Mouse (Mus musculus): ENCODE data around the gene Xrcc5. TPM values are rescaled to one million over a fixed set of nuclear protein-coding genes. Genes with fewer than 3 reads are reported as not detected.

The Xrcc5 gene
- polyA plus RNA-seq, 1 experiment from 2014 or later, result 10.3 TPM

DNA sequence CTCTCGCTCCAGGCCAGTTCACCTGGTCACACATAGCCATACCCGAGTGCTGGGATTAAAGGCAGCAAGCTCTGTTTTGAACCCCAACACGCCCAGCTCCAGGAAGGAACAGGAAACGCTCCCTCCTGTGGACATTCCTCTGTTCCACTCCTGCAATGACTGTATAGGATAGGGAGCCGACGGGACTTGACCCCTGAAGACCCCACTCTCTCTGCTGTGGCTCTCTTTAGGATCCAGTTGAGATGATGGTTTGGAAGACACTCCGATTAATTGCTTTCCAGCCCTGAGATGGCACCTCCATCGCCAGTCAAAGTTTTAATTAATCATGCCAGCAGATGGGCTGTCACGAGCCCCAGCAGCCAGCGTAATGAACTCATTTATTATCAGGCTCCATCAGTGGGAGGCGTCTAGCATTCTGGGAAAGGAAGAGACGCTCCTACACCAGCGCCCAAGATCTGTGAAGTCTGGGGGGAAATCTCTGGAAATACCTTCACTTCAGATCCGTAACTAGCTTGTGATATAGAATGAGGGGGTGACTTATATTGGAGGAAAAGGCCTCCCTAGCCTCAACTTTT lies 99.4 kb downstream of the Xrcc5 start:
- no peaks in the 10 kb centered on the region for H3K36me3 ChIP-seq (replicated peaks; ENCODE audit: insufficient read depth, low read length)
- H3K27me3 ChIP-seq (ENCODE audit: insufficient read depth, low read length), result no peaks in the 10 kb centered on the region
- no peak overlapping the region for H3K4me3 ChIP-seq (ENCODE audit: low read depth, low read length)
- H3K4me2 ChIP-seq (ENCODE audit: low read depth, low read length), result no peak overlapping the region
- no peaks in the 10 kb centered on the region for H3K9me3 ChIP-seq (ENCODE audit: low read length)
- WGBS (ENCODE audit: insufficient replicate concordance), result 72% methylated on average over 14 of the region's 14 CpGs
- DNase-seq (no peak), ATAC-seq (no peak)
- H3K4me1 ChIP-seq (ENCODE audit: insufficient read depth), result no peaks in the 10 kb centered on the region
- H3K27ac ChIP-seq (ENCODE audit: low read depth), result no peak overlapping the region
- H3K9ac ChIP-seq (replicated peaks), result no peak overlapping the region
- no peak for TF ChIP-seq EP300 (IDR thresholded peaks at IDR 0.05; ENCODE audit: low read depth)
- no peak for TF ChIP-seq CTCF (IDR thresholded peaks at IDR 0.05; ENCODE audit: low read depth)

GRCm38 (mm10) chr1:72409936-72410335 lies 102.7 kb downstream of the Xrcc5 start:
- no peak for ATAC-seq
- Histone ChIP-seq H3K9me3 (ENCODE audit: low read length) (no peaks in the 10 kb centered on the region), H3K9ac (replicated peaks) (no peak overlapping the region), H3K4me1 (ENCODE audit: insufficient read depth) (no peaks in the 10 kb centered on the region), H3K4me3 (ENCODE audit: low read depth, low read length) (no peak overlapping the region), H3K27ac (ENCODE audit: low read depth) (no peak overlapping the region), H3K27me3 (ENCODE audit: insufficient read depth, low read length) (no peaks in the 10 kb centered on the region), H3K36me3 (replicated peaks; ENCODE audit: insufficient read depth, low read length) (no peaks in the 10 kb centered on the region), H3K4me2 (ENCODE audit: low read depth, low read length) (no peak overlapping the region)
- no peak for DNase-seq
- TF ChIP-seq EP300 (IDR thresholded peaks at IDR 0.05; ENCODE audit: low read depth) (no peak), CTCF (IDR thresholded peaks at IDR 0.05; ENCODE audit: low read depth) (no peak)
- WGBS (ENCODE audit: insufficient replicate concordance), result 78% methylated on average over 5 of the region's 5 CpGs

DNA sequence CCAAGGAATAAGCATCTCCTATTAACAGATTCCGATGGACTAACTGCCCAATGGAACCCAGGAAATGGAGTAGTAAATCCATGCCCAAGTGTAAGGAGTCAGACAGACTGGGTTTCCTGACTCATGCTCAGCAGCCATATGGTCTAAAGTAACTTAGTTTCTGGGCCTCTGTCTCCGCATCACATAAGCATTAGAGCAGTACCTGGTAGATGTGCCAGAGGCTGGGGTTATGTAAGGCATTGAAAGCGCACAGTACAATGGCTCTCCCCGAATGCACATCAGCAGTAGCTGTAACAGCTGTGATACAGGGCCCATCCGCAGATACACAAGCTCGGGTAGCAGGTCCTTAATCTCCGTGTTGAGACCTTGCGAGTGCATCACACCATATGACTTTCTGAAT lies 103.9 kb downstream of the Xrcc5 start:
- Histone ChIP-seq H3K4me2 (ENCODE audit: low read depth, low read length) (no peak overlapping the region), H3K9me3 (ENCODE audit: low read length) (no peaks in the 10 kb centered on the region), H3K27ac (ENCODE audit: low read depth) (no peak overlapping the region), H3K9ac (replicated peaks) (no peak overlapping the region), H3K4me1 (ENCODE audit: insufficient read depth) (no peaks in the 10 kb centered on the region), H3K4me3 (ENCODE audit: low read depth, low read length) (no peak overlapping the region), H3K36me3 (replicated peaks; ENCODE audit: insufficient read depth, low read length) (no peaks in the 10 kb centered on the region), H3K27me3 (ENCODE audit: insufficient read depth, low read length) (no peaks in the 10 kb centered on the region)
- ATAC-seq (no peak), DNase-seq (no peak)
- TF ChIP-seq EP300 (IDR thresholded peaks at IDR 0.05; ENCODE audit: low read depth), result no peak
- no peak for TF ChIP-seq CTCF (IDR thresholded peaks at IDR 0.05; ENCODE audit: low read depth)
- 83% methylated on average over 8 of the region's 8 CpGs for WGBS (ENCODE audit: insufficient replicate concordance)

DNA sequence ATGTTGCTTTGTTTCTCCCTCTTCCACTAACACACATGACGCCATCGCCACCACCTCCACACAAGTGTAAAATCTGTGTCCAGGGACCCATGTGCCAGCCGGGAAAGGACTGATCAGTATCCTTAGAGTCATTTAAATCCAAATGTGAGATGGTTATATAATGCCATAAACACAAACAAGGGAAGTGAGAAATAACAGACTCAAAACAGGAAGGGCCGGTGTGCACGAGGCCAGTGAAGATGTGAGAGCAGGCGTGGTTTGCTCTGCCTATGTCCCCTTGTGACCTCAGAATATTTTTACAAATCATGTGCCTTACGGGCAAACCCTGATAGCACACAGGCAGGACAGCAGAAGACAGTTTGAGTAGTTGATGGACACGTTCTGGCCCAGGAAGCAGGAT lies 106.0 kb downstream of the Xrcc5 start:
- Histone ChIP-seq H3K9me3 (ENCODE audit: low read length) (no peaks in the 10 kb centered on the region), H3K4me2 (ENCODE audit: low read depth, low read length) (no peak overlapping the region), H3K27ac (ENCODE audit: low read depth) (no peak overlapping the region), H3K36me3 (replicated peaks; ENCODE audit: insufficient read depth, low read length) (no peaks in the 10 kb centered on the region), H3K9ac (replicated peaks) (no peak overlapping the region), H3K4me1 (ENCODE audit: insufficient read depth) (no peaks in the 10 kb centered on the region), H3K4me3 (ENCODE audit: low read depth, low read length) (no peak overlapping the region), H3K27me3 (ENCODE audit: insufficient read depth, low read length) (no peaks in the 10 kb centered on the region)
- ATAC-seq (no peak), DNase-seq (no peak)
- 74% methylated on average over 8 of the region's 8 CpGs for WGBS (ENCODE audit: insufficient replicate concordance)
- no peak for TF ChIP-seq CTCF (IDR thresholded peaks at IDR 0.05; ENCODE audit: low read depth)
- TF ChIP-seq EP300 (IDR thresholded peaks at IDR 0.05; ENCODE audit: low read depth), result no peak

GRCm38 (mm10) chr1:72414133-72414532 lies 106.9 kb downstream of the Xrcc5 start:
- TF ChIP-seq EP300 (IDR thresholded peaks at IDR 0.05; ENCODE audit: low read depth) (no peak), CTCF (IDR thresholded peaks at IDR 0.05; ENCODE audit: low read depth) (no peak)
- Histone ChIP-seq H3K4me1 (ENCODE audit: insufficient read depth) (no peaks in the 10 kb centered on the region), H3K27ac (ENCODE audit: low read depth) (no peak overlapping the region), H3K9me3 (ENCODE audit: low read length) (no peaks in the 10 kb centered on the region), H3K27me3 (ENCODE audit: insufficient read depth, low read length) (no peaks in the 10 kb centered on the region), H3K36me3 (replicated peaks; ENCODE audit: insufficient read depth, low read length) (no peaks in the 10 kb centered on the region), H3K9ac (replicated peaks) (no peak overlapping the region), H3K4me3 (ENCODE audit: low read depth, low read length) (no peak overlapping the region), H3K4me2 (ENCODE audit: low read depth, low read length) (no peak overlapping the region)
- ATAC-seq, result no peak
- 71% methylated on average over 8 of the region's 8 CpGs for WGBS (ENCODE audit: insufficient replicate concordance)
- DNase-seq, result no peak

GRCm38 (mm10) chr1:72414561-72415253 lies 107.5 kb downstream of the Xrcc5 start:
- ATAC-seq (no peak), DNase-seq (no peak)
- TF ChIP-seq CTCF (IDR thresholded peaks at IDR 0.05; ENCODE audit: low read depth) (no peak), EP300 (IDR thresholded peaks at IDR 0.05; ENCODE audit: low read depth) (no peak)
- no peaks in the 10 kb centered on the region for H3K4me1 ChIP-seq (ENCODE audit: insufficient read depth)
- no peak overlapping the region for H3K4me3 ChIP-seq (ENCODE audit: low read depth, low read length)
- no peak overlapping the region for H3K4me2 ChIP-seq (ENCODE audit: low read depth, low read length)
- no peaks in the 10 kb centered on the region for H3K27me3 ChIP-seq (ENCODE audit: insufficient read depth, low read length)
- WGBS (ENCODE audit: insufficient replicate concordance), result 70% methylated on average over 8 of the region's 8 CpGs
- H3K27ac ChIP-seq (ENCODE audit: low read depth), result no peak overlapping the region
- H3K9ac ChIP-seq (replicated peaks), result no peak overlapping the region
- no peaks in the 10 kb centered on the region for H3K36me3 ChIP-seq (replicated peaks; ENCODE audit: insufficient read depth, low read length)
- no peaks in the 10 kb centered on the region for H3K9me3 ChIP-seq (ENCODE audit: low read length)
